ENCODE assay signal across 8 mouse cellular contexts in genomic region chrX:135885411-135886233, GRCm38 (mm10). TPM values are rescaled to one million over a fixed set of nuclear protein-coding genes. Genes with fewer than 3 reads are reported as not detected.
DNase-seq lines count a peak whose midpoint lies in the region; ATAC-seq and TF ChIP-seq lines count a peak whose summit lies in the region.

No protein-coding gene starts in this region.

- TF ChIP-seq POLR2A in cortical plate, adult 2 months (IDR thresholded peaks at IDR 0.05; ENCODE audit: extremely low read depth, insufficient read depth, low read length) = peak; percentile 54; the same call in 1 of the 2 replicates

- no peak for TF ChIP-seq CTCF in cortical plate, adult 2 months (IDR thresholded peaks at IDR 0.05; ENCODE audit: extremely low read depth, insufficient read depth, low read length)

- peak; percentile 61 for DNase-seq in gastrocnemius, postnatal 14 days
- peak; percentile 78 for DNase-seq in induced T-regulatory cell, adult 2 months (ENCODE audit: low read depth)
- DNase-seq in left cerebral cortex, adult 8-10 months (ENCODE audit: low spot score in 2 of 2) = peak; percentile 47 to 87
- DNase-seq in right cerebral cortex, postnatal 10 days (ENCODE audit: low spot score in 2 of 2) = peak; percentile 90 to 93
- DNase-seq in urinary bladder, postnatal 14 days (ENCODE audit: low spot score) = peak; percentile 64

- intact Hi-C loops in gastrocnemius, postnatal 14 days (cut with DNase I; ENCODE audit: low total_unique reads) = no loop called here

- 24% methylated on average over 39 of the region's 41 CpGs for WGBS in macrophage (ENCODE audit: missing documents)

- no peaks in the 10 kb centered on the region for H3K4me1 ChIP-seq in cortical plate, adult 2 months (ENCODE audit: control insufficient read depth, insufficient read depth, low read length)

- peak overlapping the region; percentile 83 for H3K27ac ChIP-seq in cortical plate, adult 2 months (ENCODE audit: insufficient read depth, low read length)
- no peak overlapping the region for H3K27ac ChIP-seq in macrophage

- no peaks in the 10 kb centered on the region for H3K79me2 ChIP-seq in macrophage (ENCODE audit: inconsistent target)

- H3K4me3 ChIP-seq in cortical plate, adult 2 months (ENCODE audit: insufficient read depth, low read length) = peak overlapping the region; percentile 58
- H3K4me3 ChIP-seq in macrophage (ENCODE audit: inconsistent target) = peak overlapping the region; percentile 20; the same call in 1 of the 2 replicates

- ATAC-seq in activated CD4-positive, CD25-positive, alpha-beta regulatory T cell, adult 4 months = peak; percentile 92

- H3K36me3 ChIP-seq in macrophage (ENCODE audit: inconsistent target) = no peaks in the 10 kb centered on the region

RNA-seq across cellular contexts. Expression of gene Gprasp2, which starts 46.8 kb away (rescaled TPM):
- polyA plus RNA-seq in activated CD4-positive, CD25-positive, alpha-beta regulatory T cell, adult 4 months (2017; shearing (Covaris generic)) = 1 to 10 TPM; 2.6 to 4.4 TPM
- 91.8 and 112 TPM in 2 replicates for polyA plus RNA-seq in cortical plate, adult 2 months (2012; rRNA removed)
- total RNA-seq in gastrocnemius, postnatal 14 days (2021) = 1 to 10 TPM; 1.4 to 2.1 TPM
- total RNA-seq in left cerebral cortex, adult 8-10 months (2022) = 100 to 1,000 TPM; 178 to 211 (median 189) TPM
- 1 to 10 TPM in 15 of 26 experiments, under 1 TPM in 1, not detected in 10; 0.94 to 3.8 (median 2.3) TPM for total RNA-seq in macrophage (2018; cell fraction: chromatin; rRNA removed)
- under 1 TPM in 2 of 26 experiments, not detected in 24; 0.19 to 0.56 TPM for total RNA-seq in macrophage (2018; cell fraction: cytosol; rRNA removed)
- total RNA-seq in macrophage (2018; cell fraction: nucleus; rRNA removed) = 1 to 10 TPM in 4 of 26 experiments, under 1 TPM in 1, not detected in 21; 0.85 to 2.2 (median 1.1) TPM
- polyA plus RNA-seq in macrophage (2018) = not detected in 3 replicates

Comparison
In these comparisons a context has a peak if more than half of its experiments do, and no peak if none do; other contexts are left out.
1. RNA of gene Gprasp2, which starts 46.8 kb away (polyA plus RNA-seq): 91.8 to 112 TPM in cortical plate, adult 2 months; 2.6 to 4.4 TPM in activated CD4-positive, CD25-positive, alpha-beta regulatory T cell, adult 4 months and not detected in macrophage; every median in the first group is over 10 times any median in the second.
2. Peak in every context shown above with its lines, with median percentiles within 50 percentile points of each other: DNase-seq.